23 mouse cellular contexts compared by ENCODE assay signal in the genomic region with DNA sequence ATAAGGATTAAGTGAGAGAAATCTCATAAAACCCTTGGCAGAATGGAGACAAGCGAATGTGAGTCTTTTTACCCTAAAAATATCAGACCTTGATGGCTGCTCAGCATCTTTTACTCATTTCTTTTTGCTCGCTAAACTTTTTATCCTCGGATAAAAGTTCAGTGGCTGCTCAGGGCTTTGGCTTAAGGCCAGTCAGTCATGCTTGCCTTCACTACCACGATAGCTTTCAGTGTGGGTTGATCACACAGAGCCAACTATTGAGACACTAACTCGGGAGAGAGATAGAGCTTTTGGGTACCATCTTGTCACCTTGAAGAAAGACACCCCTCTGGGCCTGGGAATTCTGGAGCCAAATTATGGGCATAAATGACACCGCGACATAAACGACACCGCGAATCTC.
"Had no signal": no experiment of that assay in that cellular context is flagged by ENCODE, and none has a peak within 500 bp of the region (broad histone marks: within the 10 kb centered on the region; RNA-seq: fewer than 3 reads in every experiment).

No protein-coding gene starts in this region.

- ATAC-seq: hindbrain, embryonic 16.5 days; inflammation-experienced regulatory T-cells, adult 6 months; intestine, embryonic 15.5 days; intestine, postnatal 0 days; liver, embryonic 12.5 days had no signal

- H3K4me3 ChIP-seq: gastrocnemius, adult 2 months; heart, embryonic 10.5 days; heart, embryonic 12.5 days; hindbrain, embryonic 10.5 days; hindbrain, embryonic 12.5 days; intestine, embryonic 15.5 days; limb, embryonic 13.5 days; limb, embryonic 15.5 days; liver, embryonic 12.5 days had no signal

- H3K36me3 ChIP-seq: heart, embryonic 10.5 days; heart, embryonic 12.5 days; hindbrain, embryonic 10.5 days; hindbrain, embryonic 12.5 days; intestine, embryonic 15.5 days; limb, embryonic 13.5 days; limb, embryonic 15.5 days; liver, embryonic 12.5 days had no signal

- H3K9me3 ChIP-seq: heart, embryonic 10.5 days; heart, embryonic 12.5 days; hindbrain, embryonic 10.5 days; hindbrain, embryonic 12.5 days; intestine, embryonic 15.5 days; limb, embryonic 13.5 days; limb, embryonic 15.5 days; liver, embryonic 12.5 days had no signal

- H3K27me3 ChIP-seq: heart, embryonic 12.5 days; hindbrain, embryonic 12.5 days; intestine, embryonic 15.5 days; limb, embryonic 13.5 days; limb, embryonic 15.5 days; liver, embryonic 12.5 days had no signal

- H3K9ac ChIP-seq: heart, embryonic 12.5 days; hindbrain, embryonic 12.5 days; hindbrain, embryonic 14.5 days; intestine, embryonic 15.5 days; limb, embryonic 13.5 days; limb, embryonic 15.5 days; liver, embryonic 12.5 days; liver, embryonic 14.5 days had no signal

- H3K4me2 ChIP-seq: heart, embryonic 12.5 days; hindbrain, embryonic 12.5 days; hindbrain, embryonic 14.5 days; intestine, embryonic 15.5 days; limb, embryonic 13.5 days; limb, embryonic 15.5 days; liver, embryonic 12.5 days had no signal

- DNase-seq: gastrocnemius, adult 2 months; gastrocnemius, postnatal 10 days; gastrocnemius, postnatal 25 days; heart, adult 18-20 months; heart, postnatal 10 days; heart, postnatal 4 days; layer of hippocampus, adult 9-11 months; layer of hippocampus, postnatal 36 days; left cerebral cortex, postnatal 4 days; lung, adult 18-20 months had no signal

- H3K4me1 ChIP-seq: intestine, embryonic 15.5 days had no signal

- H3K27ac ChIP-seq: gastrocnemius, adult 2 months; heart, embryonic 10.5 days; hindbrain, embryonic 10.5 days; hindbrain, embryonic 12.5 days; hindbrain, embryonic 14.5 days; intestine, embryonic 15.5 days; limb, embryonic 13.5 days; limb, embryonic 15.5 days; liver, embryonic 12.5 days; liver, embryonic 14.5 days had no signal
